Mouse (Mus musculus): ENCODE data around the gene Celsr2.

Gene Celsr2

DNA sequence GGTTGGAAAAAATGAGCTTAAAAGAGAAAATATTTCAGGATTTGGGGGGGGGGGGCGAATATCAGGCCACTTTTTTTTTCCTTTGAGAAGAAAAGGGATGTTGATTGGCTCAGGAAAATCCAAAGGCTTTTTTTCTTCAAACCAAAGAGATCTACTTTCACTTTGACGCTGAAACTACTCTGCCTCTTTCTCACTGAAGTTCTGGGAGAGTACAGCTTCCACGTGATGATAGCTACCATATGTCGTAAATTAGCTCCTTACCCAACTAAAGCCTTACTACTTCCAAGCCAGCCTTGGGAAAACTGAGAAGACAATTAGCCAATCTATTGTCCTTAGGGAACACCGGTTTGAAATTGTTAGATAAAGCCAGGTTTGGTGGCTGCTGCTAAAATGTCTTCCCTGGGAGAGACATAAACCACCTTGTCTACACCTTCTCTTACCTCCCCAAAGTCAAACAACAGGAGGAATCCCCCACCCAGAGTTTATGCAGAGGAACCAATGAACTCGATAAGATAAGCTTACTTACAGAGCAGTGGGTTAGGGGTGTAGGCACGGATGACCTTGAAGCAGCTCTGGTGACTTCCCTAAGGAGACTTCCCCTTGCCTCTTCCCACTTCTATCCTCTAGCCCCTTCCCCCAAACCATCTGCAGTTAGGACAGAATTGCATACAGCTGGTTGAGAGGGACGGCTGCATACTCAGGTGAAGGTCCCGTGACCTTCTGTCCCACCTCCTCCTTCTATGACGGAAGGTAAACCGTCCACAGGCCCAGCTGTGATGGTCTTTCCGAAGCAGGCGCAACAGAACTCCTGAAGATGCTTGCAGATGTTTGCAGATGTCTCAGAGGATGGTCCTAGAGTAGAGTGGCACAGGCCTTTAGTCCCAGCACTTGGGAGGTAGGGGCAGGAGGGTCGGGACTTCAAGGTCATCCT is 33.1 kb downstream of the Celsr2 start:
- DNase-seq (ENCODE audit: low read depth in 2 of 2, low spot score in 2 of 2), result peak in 1 of 2 experiments; percentile 16

DNA sequence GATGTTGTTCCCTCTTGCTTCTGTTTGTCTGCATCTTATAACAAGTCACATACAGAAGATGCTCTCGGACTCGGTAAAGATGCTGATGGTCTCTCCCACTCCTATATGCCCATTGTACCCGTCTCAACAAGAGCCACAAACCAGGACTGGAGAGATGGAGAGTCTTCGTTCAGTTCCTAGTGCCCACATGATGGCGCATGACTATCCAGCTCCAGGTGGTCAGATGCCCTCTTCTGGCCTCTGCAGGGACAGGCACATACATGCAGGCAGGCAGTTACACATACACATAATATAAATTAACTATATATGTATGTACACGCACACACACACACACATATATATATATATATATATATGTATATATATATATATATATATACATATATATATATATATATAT is 34.7 kb downstream of the Celsr2 start:
- DNase-seq (ENCODE audit: low read depth in 2 of 2, low spot score in 2 of 2), result no peak

DNA sequence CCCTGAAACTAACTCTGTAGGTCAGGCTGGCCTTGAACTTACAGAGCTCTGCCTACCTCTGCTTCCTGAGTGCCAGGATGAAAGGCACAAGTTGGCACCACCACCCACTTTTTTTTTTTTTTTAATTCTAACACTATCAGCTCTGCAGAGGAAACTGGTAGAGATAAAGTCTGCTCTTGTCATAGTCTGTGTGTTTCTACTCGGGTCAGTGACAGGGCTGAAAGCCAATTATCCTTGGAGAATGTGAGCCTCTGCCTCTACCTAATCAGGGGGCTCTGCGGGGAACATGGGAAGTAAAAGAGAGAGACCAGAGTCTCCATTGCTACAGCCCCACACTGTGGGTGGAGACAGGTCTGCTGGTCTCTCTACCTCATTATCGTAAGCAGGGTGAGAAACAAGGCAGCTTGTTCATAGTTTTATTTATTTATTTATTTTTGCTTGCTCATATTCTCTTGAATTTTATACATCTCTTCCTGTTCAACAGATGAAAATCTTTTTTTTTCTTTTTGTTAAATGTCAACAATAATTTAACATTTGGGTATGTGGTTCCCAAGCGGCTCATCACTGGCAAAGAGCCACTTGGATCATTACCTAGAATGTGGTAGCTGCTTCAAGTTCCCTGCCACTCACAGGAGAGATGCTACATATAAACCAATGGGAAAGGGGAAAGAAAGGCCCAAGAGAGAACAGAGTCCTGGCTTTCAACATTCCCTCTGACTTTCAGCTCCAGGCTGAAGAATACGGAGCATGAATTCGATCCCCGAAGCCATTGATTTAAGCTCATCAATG is 36.3 kb downstream of the Celsr2 start:
- no peak for DNase-seq (ENCODE audit: low read depth in 2 of 2, low spot score in 2 of 2)

DNA sequence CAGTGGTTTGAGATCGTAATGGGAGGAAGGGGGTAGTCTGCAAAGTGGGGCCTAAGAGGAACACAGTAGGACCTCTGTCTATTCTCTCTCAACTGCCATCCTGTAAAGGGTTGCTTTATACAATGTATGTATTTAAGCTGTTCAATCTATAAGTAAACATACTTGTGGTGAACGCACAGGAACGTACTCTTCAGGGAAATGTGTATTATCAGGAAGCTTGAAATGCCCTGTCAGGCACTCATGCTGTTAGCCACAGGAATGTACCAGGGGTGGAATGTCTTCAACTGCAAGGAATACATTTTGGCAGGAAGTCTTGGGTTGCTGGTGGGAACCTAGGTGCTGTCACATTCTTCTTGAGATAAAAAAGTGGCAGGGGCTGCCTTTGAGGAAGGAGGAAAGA is 42.7 kb downstream of the Celsr2 start:
- DNase-seq (ENCODE audit: low read depth in 2 of 2, low spot score in 2 of 2), result no peak

DNA sequence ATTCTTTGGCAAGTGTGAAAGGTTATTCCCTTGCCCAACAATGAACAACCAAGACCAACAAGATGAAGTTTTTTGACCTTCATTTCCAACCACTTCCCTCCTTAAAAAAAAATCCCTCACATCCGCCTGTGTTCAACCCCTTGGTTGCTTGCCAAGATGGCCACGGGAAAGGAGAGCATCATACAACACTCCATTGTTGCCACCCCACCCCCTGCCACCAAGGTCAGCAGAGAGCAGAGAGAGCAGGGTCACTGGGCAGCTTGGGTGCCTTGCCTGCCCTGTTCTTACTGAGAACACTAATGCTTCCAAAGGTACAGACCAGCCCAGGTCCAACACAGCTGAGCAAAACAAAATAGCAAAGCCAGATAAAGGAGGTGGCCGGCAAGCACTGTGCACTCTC is 43.1 kb downstream of the Celsr2 start:
- DNase-seq (ENCODE audit: low read depth in 2 of 2, low spot score in 2 of 2), result no peak

DNA sequence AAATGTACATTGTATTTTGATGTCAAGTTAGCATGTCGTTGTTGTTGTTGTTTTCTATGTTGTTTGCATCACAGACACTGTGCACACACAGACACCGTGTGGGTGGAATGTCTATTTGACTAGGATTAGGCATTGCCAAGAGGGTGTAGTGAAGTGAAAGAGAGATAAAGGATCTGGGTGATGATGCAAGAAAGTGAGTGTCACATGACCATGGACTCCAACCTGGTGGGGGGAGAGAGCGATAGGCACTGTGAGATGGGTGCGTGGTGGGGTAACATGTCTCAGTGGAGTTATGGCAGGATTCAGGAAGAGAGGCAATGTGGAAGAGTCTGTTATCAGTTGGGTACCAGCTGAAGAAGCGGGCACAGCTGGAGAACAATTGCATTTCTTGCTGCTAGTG is 46.6 kb downstream of the Celsr2 start:
- DNase-seq (ENCODE audit: low read depth in 2 of 2, low spot score in 2 of 2), result no peak

DNA sequence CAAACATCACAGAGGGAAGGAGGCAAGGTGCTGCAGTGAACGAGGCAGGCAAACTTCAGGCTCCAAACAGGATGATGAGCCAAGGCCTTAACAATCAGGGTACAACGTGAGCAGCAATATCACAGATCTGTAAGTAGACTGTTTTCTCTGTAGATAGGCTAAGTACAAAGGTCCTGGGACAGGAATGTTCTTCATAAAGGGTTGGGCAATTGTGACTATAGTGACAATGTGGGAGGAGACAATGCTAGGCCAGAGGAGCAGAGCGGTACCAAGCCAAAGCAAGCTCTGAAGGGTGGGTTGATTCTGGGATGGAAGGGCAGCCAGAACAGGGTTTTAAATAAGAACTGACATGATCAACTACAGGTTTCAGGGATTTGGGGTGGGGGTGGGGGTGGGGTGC is 47.5 kb downstream of the Celsr2 start:
- no peak for DNase-seq (ENCODE audit: low read depth in 2 of 2, low spot score in 2 of 2)

DNA sequence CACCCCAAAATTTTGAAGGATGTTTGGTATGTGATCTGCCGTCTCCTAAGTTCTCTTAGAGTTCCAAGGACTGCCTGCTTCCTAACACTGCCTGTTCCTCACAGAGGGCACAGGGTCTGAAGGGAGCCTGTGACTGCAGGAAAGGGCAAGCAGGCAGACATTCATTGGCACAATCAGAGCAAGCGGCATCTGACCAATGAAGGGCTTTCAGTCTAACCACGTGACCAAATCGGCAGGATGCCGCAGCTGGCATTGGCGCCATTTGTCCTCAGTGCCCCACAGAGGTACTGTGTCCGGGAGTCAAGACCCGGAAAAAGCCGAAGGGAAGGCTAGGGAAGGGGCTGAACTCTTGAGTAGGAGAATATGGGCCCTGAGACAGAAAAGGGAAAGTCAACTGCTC is 48.2 kb downstream of the Celsr2 start:
- DNase-seq (ENCODE audit: low read depth in 2 of 2, low spot score in 2 of 2), result no peak

DNA sequence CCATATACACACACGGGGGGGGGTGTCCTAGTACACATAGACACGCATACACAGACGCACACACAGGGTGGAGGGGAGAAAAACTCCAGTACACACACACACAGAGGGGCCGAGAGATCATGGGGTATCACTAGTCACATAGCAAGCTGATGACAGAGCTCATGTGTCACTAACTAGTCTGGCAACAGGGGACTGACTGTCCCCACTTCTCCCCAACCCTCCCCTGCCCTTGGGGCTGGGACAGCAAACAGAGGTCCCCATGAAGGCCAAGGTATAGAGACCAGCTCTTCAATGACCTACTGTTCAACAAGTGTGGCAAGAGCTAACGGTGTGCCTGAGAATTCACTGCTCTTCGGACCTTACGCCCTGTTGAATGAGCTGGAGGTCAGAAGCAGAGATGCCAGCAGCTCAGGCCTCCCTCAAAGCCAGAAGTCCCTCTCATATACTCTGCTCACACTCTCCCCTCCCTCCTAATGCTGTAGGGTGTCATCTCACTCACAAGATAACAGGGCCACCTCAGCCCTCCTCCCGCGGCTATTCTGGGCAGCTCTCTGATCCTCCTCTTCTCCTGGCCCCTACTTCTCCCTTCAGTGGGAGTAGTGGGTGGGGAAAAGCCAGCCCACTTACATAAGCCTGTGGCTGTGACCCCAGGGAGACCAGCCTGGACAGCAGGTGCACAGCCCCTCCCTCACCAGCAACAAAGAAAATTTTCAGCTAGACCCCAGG is 50.9 kb downstream of the Celsr2 start, which contains the start of gene Mybphl:
Mybphl (plus strand) TSS at position 642 of the 726 bp plus-strand sequence.
- DNase-seq (ENCODE audit: low read depth in 2 of 2, low spot score in 2 of 2), result no peak

DNA sequence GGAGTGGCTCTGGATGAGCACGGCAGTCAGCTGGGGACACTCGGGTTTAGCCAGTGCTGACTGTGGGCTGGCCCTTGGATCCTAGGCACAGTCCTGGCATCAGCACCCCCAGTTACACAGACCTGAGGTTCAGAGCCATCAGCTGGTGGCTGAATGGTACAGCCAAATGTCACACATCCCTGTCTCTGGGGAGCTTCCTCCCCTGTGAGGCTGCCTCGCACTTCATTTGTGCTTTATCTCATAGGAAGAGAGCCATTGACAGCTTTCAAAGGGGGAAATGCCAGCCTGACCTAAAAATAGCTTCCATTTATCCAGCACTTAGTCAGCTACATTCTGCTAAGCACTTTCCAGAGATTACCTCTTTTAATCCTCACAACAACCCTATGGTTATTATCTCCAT is 51.7 kb downstream of the Celsr2 start:
- no peak for DNase-seq (ENCODE audit: low read depth in 2 of 2, low spot score in 2 of 2)

DNA sequence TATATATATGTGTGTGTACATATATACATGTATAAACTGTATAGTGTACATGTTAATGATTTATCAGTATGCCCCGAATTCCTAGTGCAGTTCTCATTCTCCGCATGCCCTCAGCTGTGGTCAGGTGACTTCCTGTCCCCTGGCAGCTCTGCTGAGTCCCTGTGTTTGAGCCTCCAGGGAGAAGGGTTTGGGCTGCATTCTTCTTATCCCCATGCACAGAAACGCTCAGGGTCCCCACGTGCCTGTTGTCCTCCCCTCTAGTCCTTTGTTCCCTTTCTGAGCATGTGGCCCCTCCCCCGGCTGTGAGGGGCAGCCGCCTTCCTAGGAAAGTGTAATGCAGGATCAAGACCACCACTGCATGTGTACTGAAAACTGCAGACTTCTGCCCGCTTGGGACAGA is 54.5 kb downstream of the Celsr2 start:
- DNase-seq (ENCODE audit: low read depth in 2 of 2, low spot score in 2 of 2), result no peak

DNA sequence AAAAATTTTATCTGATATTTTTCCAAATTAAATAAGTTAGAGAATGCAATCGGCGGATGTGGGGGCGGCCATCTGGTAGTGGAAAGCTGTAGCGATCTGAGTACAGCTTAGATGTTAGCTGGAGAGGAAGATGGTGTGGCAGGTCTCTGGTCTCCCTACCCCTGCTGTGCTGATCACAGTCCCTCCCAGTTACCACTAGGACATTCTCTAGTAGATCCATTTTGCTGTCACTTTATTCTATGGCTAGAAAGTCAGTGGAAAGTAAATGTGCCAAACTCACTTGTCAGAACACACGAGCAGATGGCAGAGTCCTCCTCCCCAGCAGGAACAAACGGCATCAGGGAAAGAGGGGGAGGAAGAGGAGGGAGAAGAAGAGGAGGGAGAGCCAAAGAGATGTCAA is 56.9 kb downstream of the Celsr2 start:
- no peak for DNase-seq (ENCODE audit: low read depth in 2 of 2, low spot score in 2 of 2)

DNA sequence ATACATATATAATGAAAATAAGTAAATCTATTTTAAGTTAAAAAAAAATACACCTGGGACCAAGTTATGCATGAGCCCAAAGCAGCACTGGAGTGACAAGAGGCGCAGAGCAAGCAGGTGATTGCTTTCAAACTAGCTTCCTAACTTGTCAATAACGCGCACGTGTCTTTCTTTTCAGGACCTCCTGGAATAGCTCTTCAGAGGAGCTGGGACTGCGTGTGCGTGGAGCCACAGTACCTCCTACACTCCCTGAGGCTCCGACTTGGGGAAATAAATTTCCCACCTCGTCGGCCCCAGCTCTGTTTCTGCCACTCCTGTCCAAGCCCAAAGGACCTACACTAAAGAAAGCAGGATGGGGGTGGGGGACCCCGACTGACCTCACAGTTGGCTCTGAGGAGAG is 58.3 kb downstream of the Celsr2 start:
- DNase-seq (ENCODE audit: low read depth in 2 of 2, low spot score in 2 of 2), result no peak

DNA sequence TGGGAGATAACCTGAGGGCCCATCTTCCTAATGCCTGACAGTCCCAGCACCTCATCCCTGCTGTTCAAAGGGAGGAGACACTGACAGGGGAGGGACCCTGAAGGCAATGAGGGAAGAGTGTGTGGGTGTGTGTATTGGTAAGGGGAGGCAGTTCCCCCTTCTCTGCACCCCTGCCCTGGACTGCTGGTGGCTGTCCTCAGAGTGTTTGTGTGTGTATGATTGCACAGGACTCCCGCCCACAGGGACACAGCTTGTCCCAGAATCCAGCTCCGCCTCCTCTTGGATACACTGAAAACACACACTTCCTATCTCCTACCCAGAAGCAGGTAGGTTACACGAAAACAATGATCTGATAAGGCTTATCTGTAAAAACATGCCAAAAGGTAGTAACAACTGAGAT is 60.1 kb downstream of the Celsr2 start:
- DNase-seq (ENCODE audit: low read depth in 2 of 2, low spot score in 2 of 2), result no peak

DNA sequence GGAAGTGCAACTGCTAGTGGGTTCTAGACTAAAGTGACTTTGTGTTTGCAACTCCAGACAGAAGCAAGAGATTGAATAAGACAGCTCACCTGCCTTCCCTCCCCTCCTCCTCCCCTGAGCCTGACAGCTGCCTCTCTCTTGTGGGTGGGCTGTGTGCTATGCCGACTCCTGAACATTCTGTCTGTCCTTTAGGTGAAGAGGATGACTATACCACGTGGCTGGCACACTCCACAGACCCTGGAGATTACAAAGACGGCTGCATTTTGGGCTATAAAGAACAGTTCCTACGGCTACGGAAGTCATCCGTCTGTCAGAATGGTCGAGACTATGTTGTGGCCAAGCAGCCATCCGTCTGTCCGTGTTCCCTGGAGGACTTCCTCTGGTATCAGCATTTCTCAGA is 67.0 kb downstream of the Celsr2 start:
- no peak for DNase-seq (ENCODE audit: low read depth in 2 of 2, low spot score in 2 of 2)

DNA sequence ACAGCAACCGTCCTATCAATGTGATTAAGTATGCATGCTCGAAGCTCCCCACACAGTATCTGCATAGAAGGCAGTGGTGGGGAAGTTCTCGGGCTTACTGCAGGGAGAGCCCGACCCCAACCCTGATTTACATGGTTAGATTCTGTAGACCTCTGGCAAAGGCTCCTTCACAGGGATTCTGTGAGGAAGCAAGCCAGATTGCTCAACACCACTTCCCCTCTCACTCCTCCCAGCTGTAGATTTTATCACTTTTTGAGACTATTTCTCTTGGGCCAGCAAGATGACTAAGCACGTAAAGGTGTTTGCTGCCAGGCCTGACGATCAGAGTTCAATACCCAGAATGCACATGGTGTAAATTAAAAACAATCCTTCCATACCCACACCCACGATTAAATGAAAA is 69.5 kb downstream of the Celsr2 start:
- no peak for DNase-seq (ENCODE audit: low read depth in 2 of 2, low spot score in 2 of 2)

DNA sequence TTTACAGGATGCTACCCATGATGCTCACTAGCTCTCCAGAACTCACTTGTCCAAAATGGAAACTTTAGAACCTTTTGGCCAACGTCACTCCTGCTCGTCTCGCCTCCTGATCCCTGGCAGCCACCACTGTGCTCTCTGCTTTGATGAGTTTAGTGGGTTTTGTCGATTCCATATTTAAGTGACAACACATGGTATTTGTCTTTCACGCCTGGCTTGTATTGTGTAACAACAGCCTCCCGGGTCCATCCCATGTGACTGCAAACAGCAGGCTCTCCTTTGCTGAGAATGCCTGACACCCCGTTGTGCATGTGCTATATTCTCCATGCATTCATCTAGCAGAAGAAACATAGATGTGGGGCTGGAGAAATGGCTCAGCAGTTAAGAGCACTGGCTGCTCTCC is 73.2 kb downstream of the Celsr2 start:
- no peak for DNase-seq (ENCODE audit: low read depth in 2 of 2, low spot score in 2 of 2)

DNA sequence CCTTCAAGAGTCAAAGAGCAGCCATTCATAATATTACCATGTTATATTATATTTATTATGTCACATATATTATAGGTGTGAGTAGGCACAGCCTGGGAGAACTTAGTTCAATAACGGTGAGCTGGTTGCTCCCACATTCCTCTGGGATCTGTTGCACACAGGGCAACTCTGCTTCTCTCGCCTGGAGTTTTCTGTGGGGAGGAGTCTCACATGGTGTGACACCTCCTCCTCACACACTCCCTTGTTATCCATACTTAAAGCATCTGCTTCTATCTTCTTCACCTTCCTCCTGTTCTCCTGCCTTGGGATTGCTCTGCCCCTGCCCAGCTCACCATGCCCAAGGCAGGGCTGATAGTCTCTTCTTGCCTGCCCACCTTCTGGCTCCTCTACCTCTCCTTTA is 74.3 kb downstream of the Celsr2 start:
- DNase-seq (ENCODE audit: low read depth in 2 of 2, low spot score in 2 of 2), result no peak
